Mouse (Mus musculus) cerebellum, adult 8-10 months (tissue): Measurements from ENCODE around the gene Gimap3.

ENCODE experiments used
- DNase-seq: peaks from one replicate; pipeline ENCODE4 v3.0.0; 2022

Gene Gimap3

DNA sequence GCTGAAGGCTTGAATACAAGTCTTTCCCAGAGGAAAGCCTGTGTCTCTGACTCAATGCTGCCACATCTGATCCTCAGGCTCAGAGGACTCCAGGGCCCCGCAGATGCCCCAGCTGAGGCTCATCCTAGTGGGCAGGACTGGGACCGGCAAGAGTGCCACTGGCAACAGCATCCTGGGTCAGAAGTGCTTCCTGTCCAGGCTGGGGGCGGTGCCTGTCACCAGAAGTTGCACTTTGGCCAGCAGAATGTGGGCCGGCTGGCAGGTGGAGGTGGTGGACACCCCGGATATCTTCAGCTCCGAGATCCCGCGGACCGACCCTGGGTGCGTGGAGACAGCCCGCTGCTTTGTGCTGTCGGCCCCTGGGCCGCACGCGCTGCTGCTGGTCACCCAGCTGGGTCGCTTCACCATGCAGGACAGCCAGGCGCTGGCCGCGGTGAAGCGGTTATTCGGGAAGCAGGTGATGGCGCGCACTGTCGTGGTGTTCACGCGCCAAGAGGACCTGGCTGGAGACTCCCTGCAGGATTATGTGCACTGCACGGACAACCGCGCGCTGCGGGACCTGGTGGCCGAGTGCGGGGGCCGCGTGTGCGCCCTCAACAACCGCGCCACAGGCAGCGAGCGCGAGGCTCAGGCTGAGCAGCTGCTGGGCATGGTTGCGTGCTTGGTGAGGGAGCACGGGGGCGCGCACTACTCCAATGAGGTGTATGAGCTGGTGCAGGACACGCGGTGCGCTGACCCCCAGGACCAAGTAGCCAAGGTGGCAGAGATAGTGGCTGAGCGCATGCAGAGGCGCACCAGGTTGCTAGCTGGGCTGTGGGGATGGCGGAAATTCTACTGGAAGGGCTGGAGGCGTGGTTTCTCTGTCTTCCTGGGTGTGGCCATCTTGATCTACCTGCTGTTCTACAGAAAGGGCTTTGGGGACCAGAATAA is 28.0 kb downstream of the Gimap3 start:
- no peak for DNase-seq

DNA sequence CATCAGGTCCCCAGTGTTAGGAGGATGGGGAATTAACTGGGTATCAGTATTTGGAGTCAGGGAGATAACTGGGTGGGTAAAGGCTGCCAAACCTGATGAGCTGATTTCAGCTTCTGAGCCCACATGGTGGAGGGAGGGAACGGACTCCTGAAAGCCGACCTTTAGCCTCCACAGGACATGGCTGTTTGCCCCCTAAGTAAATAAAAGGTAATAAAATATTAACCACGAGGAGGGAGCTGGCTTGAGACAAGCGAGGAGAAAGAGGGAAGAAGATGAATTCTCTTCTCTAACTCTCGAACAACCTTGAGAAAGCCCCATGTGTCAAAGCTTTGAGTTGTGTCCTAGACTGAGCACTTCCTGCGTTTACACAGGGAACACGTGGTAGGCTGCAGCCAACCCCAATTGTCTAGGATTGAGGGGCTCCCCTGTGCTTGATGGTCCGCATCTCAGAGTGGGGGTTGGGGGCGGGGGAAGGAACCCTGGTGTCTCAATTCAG is 28.9 kb downstream of the Gimap3 start:
- no peak for DNase-seq

DNA sequence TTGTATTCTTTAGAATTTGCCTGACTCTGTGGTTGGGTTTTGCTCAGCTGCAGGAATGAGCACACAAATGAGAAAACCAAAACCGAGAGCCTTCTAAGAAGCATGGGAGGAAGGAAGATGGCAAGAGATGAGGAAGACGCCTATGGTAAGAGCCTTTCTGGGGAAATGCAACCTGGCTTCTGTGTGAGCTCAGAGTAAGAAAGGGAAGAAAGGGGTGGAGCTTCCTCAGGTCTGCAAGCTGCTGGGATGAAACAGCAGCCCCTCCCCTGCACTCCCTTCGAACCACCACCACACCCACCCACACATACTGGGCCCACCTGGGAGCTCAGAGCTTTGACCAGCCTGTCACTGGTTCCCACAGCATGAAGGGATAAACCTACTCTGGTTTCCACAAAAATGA is 29.4 kb downstream of the Gimap3 start:
- no peak for DNase-seq

DNA sequence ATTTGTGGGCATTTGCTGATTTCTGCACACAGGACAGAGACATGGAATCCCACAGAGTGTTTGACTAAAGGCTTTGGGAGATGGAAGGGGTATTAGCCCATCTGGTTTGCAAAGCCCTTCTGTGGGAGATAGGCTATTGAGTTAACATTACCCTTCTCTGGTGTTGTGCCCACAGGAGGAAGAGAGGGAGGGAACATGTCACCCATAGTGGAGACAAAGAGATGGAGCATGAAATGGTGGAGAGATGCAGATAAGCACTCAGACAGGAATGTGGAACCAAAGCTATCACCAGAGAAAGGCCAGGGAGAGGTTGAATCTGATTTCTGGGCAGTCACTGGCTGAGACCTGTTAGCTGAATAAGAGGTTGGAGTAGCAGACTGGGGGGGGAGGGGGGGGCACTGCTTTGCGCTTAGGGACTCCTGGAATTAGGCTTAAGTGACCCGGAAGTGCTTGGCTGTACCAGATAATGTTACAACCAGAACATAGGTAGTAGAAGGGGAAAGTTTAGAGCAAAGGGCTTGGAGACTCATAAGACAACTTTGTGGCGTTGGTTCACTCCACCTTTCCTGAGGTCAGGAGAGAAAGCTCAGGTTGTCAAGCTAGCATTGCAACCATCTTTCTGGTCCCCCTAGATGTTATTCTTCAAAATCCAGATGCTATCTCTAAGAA is 30.0 kb downstream of the Gimap3 start:
- no peak for DNase-seq

DNA sequence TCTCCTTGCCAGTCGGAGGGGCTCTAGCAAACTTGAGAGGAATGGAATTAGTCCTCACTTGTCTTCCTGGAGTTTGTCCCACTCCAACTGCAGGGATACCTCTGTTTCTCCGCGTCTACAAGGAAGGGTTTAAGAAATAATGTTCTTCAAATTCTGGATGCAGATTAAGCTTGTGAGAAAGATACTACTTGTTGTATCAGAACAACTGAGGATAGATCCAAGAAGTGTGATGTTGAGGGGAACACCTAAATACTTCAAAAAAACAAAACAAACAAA is 30.9 kb downstream of the Gimap3 start:
- no peak for DNase-seq

DNA sequence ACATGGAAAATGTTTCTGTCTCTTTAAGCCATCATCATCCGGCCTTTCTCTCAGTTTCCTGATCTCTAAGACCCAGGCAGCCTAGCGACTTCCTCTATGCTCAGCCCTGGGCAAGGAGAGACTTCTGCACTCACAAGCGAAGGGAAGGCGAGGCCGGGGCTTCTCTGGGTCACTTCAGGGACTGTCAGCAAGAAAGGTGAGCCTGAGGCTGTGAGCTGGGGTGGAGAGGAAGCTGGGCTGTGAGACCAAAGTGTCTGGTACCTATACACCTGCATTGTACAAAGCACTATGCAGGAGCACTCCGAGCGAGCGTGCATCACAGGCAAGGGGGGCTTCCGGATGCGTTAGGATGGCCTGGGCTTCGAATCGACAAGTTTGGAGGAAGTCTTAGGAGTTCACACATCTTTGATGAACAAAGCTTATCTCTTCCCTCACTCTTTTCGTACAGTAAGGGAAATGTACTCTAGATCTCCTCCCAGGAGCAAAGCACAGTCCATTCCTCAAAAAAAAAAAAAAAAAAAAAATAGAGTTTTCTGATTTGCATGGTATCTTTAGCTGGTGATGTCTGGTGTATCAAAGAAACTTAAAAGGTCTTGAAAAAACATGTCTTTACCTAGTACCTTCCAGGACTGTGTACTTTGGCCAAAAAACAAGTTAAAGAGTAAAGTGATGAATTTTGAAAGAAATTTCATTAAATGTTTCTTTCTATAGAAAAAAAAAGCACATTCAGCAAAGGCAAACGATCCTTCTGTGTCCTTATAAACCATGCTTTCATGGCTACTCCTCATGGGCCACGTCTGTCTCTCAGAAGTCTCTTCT is 31.5 kb downstream of the Gimap3 start, which contains the start of gene Gimap1:
TSS of gene Gimap1 (plus strand) at position 94 of the 819 bp plus-strand sequence.
- DNase-seq = no peak

DNA sequence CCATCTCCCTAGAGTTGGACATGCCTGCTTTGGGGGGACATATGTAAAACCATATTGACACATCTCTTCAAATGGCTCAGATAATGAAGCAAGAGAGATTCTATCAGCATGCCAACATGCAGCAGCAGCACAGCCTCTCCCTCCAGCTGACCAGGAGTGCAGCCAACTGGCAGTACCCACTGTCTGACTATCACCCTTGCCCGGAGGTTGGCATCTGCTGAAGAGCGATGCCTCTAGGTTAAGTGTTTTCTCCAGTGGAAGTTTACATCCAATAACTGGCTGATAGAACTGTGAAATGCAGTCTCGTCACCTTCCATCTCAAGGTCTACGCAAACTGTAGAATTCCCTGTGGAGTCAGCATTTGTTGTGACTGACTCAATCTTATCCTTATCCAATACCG is 33.0 kb downstream of the Gimap3 start:
- no peak for DNase-seq

DNA sequence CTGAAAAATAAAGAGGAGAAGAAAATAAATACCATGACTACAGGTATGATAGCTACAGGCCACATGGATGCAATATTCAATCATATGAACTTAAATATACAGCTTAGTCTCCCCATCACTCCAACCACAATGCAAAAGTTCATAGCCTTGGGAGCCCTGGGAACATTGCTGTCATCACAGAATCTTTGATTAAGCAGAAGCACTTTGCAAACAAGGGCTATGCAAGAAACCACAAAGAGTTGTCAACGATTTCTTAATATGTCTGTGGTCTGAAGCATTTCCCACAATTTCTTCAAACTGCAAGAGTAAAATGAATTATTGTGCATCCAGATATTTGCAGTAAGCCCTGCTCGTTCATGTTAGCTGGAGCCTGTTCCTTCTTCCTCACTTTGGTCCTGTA is 33.6 kb downstream of the Gimap3 start:
- DNase-seq = no peak

DNA sequence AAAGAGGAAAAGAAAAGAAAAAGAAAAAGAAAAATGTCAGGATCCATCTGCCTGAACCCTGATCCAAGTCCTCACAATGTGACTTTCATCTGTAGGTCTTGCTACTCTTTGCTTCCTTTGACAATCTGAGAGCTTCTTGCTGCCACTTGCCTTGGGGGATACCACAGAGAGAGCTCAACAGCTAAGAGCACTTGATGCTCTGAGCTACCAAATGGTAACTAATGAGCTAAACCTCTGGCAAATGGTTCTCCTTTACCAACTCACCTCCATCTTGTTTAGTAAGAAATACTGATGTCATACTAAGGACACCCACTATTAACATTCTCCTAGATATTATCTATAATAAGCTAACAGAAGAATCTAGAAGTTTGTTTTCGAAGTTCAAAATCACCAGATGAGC is 37.0 kb downstream of the Gimap3 start:
- DNase-seq = no peak

DNA sequence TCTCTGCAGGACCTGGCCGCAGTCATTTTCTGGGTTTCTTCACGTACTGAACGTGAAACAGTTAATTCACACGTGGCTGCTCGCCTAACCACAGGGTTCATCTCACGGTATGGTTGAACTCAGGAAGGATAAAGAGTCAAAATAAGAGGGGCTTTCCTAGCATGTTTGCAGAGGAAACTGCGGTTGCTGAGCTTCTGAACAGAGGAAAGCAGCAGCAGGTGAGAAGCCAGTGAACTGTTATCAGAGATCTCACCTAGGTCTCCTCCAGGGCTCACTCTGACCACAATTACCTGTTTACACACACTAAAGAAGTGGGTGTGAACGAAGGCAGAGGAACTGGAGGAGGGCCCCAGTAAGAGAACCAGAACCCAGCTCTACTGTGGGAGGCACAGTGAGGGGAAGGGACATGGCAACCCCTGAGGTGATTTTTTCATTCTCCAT is 37.8 kb downstream of the Gimap3 start:
- no peak for DNase-seq

DNA sequence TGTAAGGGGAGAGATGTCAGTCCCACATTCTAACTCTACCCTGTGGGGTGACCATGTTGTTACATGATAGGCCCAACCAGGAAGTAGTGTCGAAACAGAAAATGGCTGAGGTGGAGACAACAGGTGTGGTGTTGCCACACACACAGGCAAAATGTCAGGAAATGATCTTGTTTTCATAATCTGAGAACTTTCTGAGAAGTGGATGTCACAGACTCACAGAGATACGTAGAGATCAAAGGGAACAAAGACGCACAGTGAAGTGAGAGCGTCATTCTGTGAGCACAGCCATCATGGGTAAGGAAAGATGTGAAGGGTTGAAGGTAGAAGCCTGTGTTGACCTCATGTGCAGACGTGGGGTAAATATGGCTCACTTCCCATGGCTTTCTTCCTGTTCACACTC is 42.9 kb downstream of the Gimap3 start:
- no peak for DNase-seq

DNA sequence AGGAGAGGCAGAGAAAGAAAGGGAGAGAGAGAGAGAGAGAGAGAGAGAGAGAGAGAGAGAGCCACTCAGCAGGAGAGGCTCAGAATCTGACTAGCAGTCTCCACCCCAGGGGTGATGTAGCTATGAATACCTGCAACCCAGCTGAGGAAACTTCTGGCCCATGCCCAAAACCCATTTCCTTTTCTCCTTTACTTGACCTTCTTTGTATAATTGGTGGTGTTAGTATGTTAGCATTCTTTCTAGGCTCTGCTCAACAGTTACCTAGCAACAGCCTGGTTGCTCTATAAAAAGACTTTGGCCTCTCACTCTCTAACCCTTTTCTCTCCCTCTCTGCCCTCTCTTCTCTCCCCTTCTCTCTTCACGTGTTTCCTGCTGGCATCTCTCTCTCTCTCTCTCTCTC is 45.2 kb downstream of the Gimap3 start:
- DNase-seq = no peak

DNA sequence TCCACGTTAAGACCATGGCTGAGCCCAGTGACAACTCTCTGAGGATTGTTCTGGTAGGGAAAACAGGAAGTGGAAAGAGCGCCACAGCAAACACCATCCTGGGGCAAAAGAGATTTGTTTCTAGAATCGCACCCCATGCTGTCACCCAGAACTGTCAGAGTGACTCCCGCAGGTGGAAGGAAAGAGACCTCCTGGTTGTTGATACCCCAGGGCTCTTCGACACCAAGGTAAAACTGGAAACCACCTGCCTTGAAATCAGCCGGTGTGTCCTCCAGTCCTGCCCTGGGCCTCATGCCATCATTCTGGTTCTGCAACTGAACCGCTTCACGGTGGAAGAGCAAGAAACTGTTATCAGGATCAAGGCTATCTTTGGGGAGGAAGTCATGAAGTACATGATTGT is 47.2 kb downstream of the Gimap3 start:
- no peak for DNase-seq

DNA sequence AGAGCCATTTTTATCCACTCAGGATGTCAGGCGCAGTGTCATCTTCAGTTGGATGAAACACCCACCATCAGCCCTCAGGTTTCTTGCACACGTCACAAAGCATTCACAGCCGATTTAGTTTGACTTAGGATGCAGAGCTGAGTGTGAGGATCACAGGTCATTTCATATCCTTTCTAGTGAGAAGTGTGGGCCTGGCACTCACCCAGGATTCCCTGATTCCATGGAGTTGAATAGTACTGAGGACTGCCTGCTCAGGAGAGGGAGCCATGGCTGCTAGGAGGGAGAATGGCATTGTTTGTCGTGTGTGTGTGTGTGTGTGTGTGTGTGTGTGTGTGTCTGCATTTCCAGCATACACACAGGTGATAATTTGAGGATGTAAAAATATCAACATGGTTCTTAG is 50.3 kb downstream of the Gimap3 start:
- no peak for DNase-seq

DNA sequence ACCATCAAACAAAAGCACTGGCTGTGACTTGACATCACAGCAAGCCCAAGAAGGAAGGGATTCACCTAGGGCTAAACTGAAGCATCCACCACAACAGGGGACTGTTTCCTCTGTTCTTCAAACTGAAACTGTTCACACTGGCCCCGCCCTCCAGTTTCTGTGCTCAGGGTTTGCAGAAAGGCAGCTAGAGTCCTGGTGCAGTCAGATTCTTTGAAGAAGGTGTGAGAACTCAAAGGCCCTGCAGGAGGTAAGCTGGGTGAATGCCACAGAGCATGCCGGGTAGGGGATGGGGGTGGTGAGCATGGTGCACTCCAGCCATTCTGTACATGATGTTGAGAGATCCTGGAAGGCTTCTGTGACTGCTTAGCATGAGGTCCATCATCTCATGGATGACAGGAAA is 52.2 kb downstream of the Gimap3 start, which contains the start of the genes Gm28053 and Gimap7:
TSS of gene Gm28053 (plus strand) at position 153 of the 400 bp plus-strand sequence.
TSS of gene Gimap7 (plus strand) at position 167 of the 400 bp plus-strand sequence.
- DNase-seq = no peak
